Mouse (Mus musculus) liver, postnatal 0 days (tissue): ENCODE measurements around the gene Adarb2.

ENCODE experiments used
- CTCF ChIP-seq: sonication (generic); IDR thresholded peaks from 2 replicates; pipeline ENCODE4 v1.5.1; 2016; ENCODE audit warnings: antibody characterized with exemption, low read depth
- EP300 ChIP-seq: IDR thresholded peaks from 2 replicates; pipeline ENCODE4 v1.6.1; 2016; ENCODE audit warnings: antibody characterized with exemption, low read depth, mild to moderate bottlenecking

DNA sequence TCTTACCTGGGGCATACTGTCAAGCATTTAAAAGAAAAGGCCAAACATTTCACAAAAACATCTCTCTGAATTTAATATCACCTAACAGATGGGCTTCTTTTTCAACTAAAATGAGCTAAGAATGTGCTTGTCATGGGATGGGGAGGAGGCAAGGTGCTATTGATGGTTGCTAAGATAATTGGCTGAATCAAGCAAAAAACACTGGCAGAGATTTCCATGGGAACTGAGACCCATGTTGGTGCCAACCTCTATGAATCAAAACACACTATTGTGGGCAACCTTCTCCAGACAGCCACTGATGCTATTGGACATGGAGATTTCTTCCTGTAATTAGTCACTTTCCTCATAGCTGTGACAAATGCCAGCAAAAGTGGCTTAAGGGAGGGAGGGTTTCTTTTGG, 357.8 kb downstream of the Adarb2 start:
- no peak for TF ChIP-seq CTCF
- TF ChIP-seq EP300, result no peak
